Mouse (Mus musculus) CH12F3 (cell line): ENCODE data around the gene Adcy3.
"Not testable (repeated sequence)": the region's sequence is repeated elsewhere in the genome, so short reads cannot be mapped to it uniquely, and the experiment has no call there.

ENCODE experiments used
- in situ Hi-C: fragments of 300-500 bp; cut with MboI; formaldehyde crosslinking; loops from 2 replicates; pipeline ENCODE4 v1.14.3; 2020; ENCODE audit warnings: low sequenced_read_pairs

Adcy3 gene

GRCm38 (mm10) chr12:4233572-4234508 lies 100.9 kb downstream of the Adcy3 start, which contains the start of the genes Ptrhd1 and Cenpo:
Gene Ptrhd1, plus strand, starts transcription at chr12:4234027.
Gene Cenpo, minus strand, starts transcription at chr12:4234294.
- in situ Hi-C loops, result no loop called here

- in situ Hi-C loops, result no loop called here
These were observed 104.6 kb downstream of the Adcy3 start for GRCm38 (mm10) chr12:4237481-4237880.

GRCm38 (mm10) chr12:4240281-4240680 lies 107.4 kb downstream of the Adcy3 start:
- in situ Hi-C loops, result not testable (repeated sequence)

GRCm38 (mm10) chr12:4243805-4244204 lies 110.9 kb downstream of the Adcy3 start:
- in situ Hi-C loops, result no loop called here

GRCm38 (mm10) chr12:4245742-4246141 lies 112.8 kb downstream of the Adcy3 start:
- in situ Hi-C loops, result no loop called here

- in situ Hi-C loops, result no loop called here
These were observed 116.9 kb downstream of the Adcy3 start for GRCm38 (mm10) chr12:4249786-4250185.

GRCm38 (mm10) chr12:4252742-4253655 lies 120.1 kb downstream of the Adcy3 start:
- in situ Hi-C loops, result no loop called here
